Mouse (Mus musculus) testis, postnatal 10 days (tissue): ENCODE measurements around the gene Wap.

Experiments
- DNase-seq: peaks from one replicate; pipeline ENCODE4 v3.0.0; 2021; ENCODE audit warnings: low spot score

Wap gene

DNA sequence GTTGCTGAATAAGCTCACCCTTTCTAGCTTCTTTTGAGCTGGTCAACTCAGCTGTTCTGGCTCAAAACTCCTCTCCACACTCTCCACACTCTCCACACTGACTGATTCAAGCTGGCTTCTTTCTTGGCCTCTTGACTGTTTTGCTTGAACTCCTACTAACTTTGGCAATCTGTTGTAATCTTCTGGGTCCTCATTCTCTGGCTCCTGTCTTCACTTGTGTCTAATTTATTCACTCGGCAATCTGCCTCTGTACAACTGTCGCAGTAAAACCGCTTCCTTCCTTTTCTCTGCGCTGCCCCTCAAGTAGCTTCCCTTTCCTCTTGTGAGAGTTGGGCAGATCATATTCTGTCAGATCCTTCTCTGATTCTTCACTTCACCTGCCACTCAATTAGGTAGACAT, 10.7 kb downstream of the Wap start:
- no peak for DNase-seq

DNA sequence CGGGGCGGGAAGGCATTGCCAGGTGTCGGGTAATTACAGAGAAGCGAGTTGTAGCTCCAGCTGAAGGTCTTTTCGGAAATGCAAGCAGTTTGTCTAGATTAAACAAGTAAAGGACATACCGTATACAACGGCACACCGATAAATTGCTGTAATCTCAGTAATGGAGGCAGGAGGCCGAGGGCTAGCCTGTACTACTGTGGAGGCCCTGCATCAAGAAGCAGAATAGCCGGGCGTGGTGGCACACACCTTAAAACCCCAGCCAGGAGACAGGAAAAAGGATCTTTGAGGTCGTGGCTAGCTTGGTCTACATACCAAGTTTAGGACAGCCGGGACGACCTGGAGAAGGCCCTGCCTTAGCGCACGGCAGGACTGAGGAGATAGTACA, 12.1 kb downstream of the Wap start:
- no peak for DNase-seq

DNA sequence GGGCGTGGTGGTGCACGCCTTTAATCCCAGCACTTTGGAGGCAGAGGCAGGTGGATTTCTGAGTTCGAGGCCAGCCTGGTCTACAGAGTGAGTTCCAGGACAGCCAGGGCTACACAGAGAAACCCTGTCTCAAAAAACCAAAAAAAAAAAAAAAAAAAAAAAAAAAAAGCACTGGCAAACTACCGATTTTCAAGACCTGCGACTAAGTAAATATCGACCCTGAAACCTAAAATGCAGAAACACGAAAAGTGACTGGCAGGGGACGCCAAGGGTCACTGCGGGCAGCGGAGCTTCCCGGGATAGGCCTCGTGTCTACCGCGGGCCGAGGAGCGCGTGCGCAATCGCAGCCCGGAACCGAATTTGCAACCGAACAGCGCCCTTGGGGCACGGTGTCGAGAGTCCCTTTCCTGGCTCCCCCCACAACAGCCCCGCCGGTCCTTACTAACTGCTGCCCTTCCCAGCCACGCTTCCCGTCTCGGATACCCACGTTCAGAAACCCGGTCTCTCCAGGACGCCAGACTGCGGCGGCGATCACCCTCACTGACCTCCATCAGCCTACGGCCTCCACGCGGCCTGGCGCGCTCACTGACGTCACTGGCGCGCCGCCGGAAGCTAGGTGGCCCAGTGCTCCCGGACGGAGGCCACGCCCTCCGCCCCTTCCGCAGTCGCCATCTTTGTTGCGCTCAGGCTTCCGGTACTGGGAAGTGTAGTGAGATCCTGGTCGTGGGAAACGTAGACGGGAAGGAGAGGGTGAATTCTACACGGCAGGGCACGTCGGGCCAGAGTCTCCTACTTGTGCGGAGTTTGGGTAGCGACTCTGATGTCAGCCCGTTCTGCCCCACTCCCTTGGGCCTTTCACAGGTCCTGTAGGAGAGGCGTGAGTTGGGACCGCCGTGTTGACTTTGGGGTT, 12.7 kb downstream of the Wap start, which contains the start of gene Tbrg4:
Gene Tbrg4, minus strand, starts transcription at position 590 of the 910 bp plus-strand sequence.
- peak; percentile 95 for DNase-seq

DNA sequence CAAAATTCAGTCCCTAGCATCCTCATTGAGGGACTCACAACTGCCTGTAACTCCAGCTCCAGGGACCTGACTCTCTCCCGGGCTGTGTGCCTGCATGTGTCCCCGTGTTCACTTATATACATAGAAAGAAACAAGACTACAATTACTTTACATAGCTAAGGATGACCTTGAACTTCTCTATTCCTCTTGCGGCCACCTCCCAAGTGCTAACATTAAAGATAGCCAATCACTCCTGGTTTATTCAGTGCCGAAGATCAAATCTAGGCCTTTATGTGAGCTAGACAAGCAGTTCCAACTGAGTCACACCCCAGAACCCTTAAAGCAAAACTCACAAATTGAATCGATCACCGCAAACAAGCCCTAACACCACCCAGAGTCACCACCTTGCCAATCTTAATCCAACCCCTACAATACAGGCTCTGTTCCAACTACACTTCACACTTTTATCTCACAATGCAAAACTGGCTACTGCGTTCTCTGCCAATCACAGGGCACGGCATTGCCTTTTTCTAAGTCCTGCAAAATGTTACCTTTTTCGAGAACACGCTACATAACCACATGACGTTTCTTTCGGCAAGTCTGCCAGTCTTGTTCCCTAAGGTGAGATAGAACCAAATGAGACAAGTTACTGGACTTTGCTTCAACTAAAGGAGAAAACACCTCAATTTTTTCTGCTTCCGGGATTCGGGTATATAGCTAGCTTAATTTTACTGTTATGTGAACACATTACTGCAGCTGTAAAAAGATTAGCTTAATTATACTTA, 13.6 kb downstream of the Wap start:
- DNase-seq: no peak

DNA sequence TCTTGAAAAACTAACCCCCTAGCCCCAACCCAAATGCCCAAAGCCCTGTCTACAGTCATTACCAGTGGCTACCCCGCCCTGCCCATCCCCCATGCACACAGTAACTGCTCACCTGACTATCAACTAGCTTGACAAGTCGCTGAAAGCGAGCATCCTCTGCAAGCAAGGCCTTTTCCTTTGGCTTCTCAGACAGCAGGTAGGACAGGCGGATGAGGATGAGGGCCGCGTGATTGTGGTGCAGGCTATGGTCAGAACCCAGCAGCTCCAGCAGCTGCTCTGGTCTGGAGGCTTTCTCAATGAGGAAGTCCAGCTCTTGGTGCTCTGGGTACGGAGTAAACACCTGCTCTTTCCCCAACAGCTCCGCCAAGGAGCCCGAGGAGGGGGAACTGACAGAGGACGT, 14.7 kb downstream of the Wap start:
- DNase-seq: no peak

DNA sequence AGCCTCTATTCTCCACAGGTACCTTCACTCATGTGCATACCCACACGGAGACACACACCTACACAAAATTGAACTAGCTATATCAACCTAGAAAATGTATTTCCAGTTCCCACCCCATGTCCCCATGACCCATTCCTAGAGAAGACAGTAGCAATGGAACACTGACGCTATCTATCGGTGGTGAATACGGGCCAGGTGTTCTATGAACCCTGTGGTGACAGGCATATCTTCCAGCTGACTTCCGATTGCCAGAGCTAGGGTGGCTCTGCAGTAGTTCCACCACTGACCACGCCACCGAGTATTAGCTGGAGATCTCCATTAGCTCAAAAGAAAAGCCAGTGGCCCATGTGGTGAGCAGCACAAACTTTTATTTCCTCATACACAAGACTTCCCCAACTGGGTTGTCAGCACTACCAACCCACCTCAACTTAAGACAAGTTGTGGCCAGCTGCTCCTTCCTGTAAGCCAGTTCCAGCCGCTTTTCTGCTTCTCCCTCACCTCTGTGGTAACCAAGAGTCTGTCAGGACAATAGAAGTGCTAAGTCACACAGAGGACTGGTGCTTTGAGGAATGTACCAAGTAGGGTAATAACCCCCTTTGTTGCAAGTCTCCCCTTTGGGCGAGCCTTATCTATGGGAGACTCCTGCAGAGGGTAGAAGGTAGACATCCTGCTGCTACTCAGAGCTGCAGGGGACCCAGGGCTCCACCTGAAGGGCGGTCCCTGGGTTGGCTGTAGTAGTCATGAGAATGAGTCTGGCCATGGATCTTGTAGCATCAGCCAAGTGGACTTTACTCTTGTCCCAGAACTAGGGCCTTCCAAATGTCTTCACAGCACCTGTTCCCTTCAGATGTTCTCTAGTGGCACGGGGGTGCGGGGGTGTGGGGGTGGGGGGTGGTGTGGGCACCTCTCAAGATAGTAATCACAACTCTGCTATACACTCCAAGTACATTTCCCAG, 22.9 kb downstream of the Wap start:
- no peak for DNase-seq

DNA sequence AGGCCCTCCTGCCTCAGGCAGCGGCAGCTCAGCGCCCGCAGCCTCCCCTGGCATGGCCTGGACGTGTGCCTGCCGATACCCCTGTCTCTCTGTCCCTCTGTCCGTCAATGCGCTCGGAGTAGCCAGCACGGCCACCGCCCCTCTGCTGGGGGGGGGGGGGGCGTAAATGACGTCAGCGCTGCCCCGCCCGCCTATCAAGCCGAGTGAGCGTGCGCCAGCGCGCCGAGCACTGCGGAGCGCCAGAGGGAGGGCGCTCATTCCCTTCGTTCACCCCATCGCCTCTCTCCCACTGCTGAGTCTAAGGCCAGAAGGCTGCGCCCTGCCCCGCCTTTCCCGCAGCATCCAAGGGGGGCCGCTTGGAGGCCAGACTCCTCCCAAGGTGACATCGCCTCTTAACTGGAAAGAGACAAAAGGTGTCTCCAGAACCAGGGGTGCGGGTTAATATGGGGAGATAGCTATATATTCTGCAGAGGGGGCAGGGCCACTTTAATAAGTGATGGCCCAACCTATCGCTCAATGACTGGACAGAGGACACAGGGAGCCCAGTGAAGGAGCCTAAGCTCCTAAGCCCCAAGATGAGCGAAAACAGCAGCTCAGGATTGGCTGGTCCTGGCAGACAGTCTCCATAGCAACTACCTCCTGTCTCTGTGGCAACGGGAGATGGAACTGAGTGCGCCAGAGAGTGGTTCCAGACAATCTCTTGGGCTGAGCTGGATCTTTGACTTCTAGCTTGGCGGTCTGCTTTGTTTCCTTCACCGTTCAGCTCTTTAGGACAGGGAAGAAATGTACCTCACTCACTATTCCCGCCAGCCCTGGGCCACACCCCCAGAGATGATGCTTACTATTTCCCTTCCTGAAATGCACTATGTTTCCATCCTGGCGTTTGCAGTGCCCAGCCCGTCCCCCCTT, 32.7 kb downstream of the Wap start, which contains the start of gene Nacad:
Gene Nacad, minus strand, starts transcription at position 563 of the 909 bp plus-strand sequence.
- DNase-seq: no peak

DNA sequence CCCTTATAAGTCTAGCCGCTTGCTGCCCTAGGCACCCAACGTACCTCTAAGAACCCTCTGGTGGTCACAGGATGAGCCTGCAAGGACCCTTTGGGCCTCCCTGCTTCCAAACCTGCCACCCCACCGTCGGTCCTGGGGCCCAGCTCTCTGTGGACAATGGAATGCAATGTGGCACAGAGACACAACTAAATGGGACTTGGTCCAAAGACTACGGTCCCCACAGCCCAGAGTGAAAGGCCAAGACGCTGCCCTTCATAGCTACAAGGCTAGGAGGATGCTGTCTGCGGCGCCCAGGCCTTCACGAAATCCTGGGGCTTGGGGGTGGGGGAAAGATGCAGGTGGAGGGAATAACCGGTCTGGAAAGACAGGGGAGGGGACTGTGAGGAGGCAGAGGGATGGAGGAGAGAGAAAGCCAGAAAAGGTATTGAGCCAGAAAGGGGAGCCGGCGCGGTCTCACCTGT, 33.4 kb downstream of the Wap start:
- no peak for DNase-seq

DNA sequence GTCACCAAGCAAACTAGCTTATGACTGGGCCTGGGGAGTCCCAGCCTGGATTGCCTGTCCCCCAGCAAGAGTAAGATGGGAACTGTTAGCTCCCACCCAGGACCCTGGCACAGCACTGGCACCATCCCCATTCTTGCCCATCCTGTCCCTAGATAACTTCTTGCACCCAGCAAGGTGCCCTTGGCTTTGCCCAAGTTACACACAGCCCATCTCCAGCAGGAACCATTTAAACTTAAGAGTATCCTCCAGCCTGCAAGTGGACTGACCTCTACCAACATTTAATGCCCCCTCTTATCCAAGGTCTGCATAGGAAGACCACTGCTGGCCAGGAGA, 33.9 kb downstream of the Wap start:
- DNase-seq: no peak

DNA sequence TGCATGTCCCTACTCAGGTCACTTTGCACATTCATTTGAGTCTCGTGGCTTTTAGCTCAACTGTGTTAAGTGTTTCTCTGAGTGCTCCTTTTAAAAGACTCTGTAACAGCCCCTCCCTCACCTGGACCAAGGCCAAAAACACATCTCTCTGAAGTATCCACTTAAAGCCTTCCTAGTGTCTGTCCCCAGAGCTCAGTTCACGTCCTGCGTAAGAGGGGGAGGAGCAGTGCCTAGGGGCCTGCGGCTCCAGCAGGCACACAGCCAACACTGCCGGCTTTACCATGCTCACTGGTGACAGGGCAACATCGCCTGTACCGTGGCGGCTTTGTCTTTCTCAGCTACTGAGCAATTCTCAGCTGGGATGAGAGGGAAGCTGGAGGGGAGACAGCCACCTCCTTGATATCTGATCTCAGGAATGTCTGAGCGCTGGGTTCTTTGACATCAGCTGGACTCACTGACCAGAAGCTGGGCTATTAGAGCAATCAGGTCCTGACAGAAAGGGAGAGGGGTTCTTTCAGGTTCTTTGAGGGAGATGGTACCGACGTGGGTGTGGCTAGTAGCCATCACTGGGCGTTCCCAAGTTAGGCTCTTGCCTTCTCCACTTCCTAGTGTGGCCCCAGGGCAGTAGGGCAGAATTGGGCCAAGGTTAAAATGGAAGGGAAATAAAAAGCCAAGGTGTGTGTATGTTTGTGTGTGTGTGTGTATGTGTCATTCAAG, 34.4 kb downstream of the Wap start:
- peak; percentile 52 for DNase-seq

DNA sequence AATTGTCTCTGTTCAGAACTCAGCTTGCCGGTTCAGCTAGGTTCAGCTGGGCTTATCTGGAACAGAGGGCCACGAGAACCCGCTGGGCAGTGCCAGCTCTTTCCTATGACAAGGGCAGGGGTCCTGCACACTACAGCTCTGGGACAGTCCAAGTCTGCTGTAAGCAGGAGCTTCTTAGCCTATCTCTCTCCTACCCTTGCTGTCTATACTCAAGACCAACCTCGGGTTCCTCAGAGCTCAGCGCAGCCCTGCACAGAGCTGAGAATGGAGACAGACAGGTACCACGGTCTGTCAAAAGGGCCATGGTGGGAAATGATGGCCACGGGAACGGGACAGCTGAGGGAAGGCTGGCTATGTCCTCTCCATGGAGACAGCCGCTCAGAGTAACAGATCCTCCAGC, 35.2 kb downstream of the Wap start:
- DNase-seq: no peak

DNA sequence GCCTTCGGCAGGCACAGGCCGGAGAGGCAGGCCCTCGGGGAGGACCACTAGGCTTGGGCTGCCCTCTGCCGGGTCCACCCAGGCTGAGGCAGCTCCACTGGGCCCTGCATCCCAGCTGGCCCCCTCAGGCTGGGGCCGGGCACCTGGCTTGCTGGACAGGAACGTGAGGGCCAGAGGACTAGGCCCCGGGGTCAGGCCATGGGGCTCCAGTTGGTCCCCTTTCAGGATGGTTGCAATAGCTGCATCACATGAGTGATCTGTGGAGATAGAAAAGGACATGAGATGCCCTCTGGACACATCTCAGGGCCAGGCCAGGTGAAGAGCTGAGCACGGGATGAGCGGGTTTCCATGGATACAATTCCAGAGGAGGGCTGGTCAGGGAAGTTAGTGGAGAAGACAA, 35.8 kb downstream of the Wap start:
- peak; percentile 44 for DNase-seq

DNA sequence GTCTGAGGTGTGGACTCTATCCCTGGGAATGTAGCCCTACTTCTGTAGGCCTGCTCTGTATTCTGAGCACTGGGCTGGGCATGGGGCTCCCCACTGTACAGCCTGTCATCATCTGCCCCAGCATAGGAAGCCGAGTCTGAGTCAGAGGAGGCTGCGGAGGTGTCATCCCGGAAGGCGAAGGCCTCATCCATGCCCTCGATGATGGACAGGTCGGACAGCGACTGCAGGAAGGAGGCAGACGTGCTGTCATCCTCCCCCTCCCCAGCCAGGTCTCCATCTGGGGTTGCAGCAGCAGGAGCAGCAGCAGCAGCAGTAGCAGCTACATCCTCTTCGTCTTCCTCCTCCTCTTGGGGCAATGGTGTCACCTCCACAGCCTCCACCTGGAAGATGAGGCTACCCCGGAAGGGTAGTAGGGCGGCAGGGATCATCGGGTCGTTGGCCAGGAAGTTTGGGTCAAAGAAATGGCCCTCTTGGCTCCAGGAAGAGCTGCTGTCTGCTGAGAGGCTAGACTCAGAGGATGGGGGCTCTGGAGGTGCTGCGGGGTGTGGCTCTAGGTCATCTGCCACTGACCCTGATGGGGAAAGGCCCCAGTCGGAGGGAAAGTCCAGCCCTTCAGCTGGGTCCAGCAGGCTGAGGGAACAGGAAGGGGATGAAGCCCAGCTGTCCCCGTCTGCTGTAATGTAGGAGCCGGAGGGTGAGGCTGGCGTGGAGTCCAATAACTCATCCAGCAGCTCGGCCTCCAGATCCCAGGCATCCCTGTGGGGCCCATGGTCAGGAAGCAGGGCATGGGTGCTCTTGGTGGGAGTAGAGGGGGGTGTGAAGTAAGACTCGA, 36.6 kb downstream of the Wap start:
- peak; percentile 44 for DNase-seq

DNA sequence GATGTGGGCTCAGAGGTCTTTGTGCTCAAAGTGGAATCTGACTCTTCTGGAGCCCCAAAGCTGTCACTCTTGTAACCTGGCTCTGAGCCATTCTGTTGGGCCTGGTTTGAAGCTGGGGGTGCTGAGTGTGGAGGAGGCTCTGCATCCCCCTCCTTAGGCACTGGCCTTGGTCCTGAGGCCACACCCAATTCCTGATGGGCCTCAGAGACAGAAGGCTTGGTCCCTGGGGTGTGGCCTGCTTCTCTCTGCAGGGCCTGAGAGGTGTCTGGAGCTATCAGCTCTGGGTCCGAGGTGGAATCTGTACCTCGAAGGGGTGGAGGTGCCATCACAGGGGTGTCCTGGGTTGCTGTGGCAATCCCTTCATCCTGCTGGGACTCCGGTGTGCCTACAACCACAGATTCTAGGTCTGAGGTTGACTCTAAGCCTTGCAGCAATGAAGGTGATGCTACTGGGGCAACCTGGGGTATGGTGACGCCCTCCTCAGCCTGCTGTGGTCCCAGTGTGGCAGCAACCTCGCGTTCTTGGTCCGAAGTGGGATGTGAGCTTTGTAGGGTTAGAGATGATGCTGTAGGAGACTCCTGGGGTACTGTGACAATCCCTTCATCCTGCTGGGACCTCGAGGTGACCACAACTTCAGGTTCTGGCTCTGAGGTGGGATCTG, 38.0 kb downstream of the Wap start:
- DNase-seq: no peak

DNA sequence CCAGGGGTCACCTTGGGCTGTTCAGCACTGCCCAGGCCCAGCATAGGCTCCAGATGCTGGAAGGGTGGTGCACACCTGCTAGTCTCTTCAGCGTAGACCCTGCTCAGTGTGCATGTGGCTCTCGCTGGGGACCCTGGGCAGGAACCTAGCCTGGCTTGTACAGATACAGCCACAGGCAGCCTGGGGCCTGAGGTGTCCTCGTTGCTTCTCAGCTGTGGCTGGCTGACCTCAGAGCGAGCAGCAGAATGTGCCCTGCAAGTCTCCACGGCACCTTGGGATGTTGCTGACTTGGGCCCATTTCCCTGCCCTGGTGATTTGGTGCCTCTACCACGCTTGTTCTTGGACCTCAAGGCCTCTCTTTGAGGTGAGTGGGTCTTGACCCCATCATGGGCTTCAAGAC, 38.6 kb downstream of the Wap start:
- peak; percentile 44 for DNase-seq

DNA sequence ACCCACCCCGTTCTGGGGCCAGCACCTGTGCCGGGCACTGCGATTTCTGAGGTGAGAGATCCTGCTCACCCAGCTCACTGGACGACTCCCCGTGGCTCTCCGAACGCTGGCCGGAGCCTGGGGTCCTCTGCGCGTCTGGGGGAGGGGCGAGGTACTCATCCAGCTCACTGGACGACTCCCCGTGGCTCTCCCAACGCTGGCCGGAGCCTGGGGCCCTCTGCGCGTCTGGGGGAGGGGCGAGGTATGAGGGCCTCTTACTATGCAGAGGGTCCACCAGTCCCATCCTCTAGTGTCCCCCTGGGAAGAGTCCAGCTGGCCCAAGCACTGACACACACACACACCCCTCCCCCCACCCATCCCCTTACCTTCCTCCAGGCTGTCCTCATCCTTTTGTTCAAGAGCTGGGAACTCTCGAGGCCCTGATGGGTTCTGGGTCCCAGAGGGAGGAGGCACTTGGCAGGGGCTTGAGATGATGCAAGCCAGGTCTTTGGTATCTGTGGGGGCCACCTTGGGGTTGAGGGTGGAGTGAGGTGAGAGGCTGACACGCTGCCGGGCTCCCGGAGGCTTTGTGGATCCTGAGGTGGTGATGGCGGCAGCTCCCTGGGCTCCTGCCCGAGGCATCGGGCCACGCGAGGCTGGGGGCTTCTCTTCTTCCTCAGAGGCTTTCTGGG, 39.3 kb downstream of the Wap start:
- DNase-seq: no peak

DNA sequence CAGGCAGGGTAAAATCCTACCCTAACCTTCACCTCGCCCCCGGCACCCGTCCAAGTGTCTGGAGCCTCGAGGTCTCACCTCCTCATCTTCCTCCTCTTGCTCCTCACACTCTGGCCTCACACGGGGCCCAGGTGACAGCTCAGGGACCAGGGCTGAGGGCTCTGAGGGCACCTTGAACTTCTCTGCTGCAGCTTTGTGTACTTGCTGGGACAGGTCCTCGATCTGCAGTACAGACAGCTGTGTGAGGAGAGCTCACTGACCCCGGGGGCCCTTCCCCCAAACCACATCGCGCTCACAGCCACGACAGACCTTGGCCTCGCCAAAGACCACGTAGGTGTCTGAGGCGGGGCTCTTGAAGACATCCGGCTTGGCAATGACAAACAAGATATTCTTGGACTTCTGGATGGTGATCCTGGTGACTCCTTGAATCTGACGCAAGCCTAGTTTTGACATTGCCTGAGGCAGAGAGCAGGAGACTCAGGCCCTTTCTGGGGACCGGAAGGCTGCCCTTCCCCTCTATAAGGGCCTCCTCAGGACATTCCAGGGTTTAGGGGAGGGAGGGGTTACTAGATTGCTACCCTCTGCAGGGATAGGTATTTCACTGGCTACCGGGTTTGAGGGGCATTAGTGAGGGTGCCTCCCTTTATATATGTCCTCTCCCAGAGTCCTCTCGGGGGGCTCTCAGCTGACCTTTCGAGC, 40.1 kb downstream of the Wap start:
- no peak for DNase-seq

DNA sequence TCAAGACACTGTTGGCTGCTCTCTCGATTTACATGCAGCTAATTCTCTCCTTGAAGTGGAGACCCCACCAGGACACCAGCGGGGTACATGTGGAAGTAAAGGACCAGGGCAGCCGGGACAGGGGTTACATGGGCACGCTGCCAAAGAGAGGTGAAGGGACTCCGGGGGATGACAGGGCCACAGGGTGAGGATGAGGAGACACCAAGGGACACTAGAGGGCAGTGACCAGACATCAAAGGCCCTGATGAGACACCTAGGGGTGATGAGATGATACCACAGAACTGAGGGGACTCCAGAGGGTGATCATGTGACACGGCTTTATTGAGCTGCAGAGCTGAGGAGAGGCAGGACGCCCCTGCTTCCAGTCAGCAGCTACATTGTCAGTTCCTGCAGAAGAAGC, 40.9 kb downstream of the Wap start:
- no peak for DNase-seq
